Mouse (Mus musculus) CH12.LX (cell line): ENCODE results near the gene Aplf.

Source experiments
- CTCF ChIP-seq, 2 experiments: IDR thresholded peaks in 1 of 2; conservative IDR thresholded peaks in 1 of 2; 2 replicates each; pipeline ENCODE4 v1.5.1; 2011 to 2012; ENCODE audit warnings: low read depth in 2 of 2, low read length in 2 of 2, improper control_type of control experiment in 1 of 2, inconsistent platforms in 1 of 2, mild to moderate bottlenecking in 1 of 2, moderate library complexity in 1 of 2
- POLR2A ChIP-seq: IDR thresholded peaks from 2 replicates; pipeline ENCODE4 v1.6.1; 2011; ENCODE audit warnings: low read depth, mild to moderate bottlenecking, improper control_type of control experiment, low read length
- USF1 ChIP-seq: IDR thresholded peaks from 2 replicates; pipeline ENCODE4 v1.6.1; 2014; ENCODE audit warnings: low read depth, mild to moderate bottlenecking, inconsistent platforms, low read length, improper control_type of control experiment
- ZNF384 ChIP-seq: IDR thresholded peaks from 2 replicates; pipeline ENCODE4 v1.6.1; 2012; ENCODE audit warnings: low read depth, low read length, improper control_type of control experiment, inconsistent platforms

- TF ChIP-seq POLR2A (no peak), USF1 (no peak), ZNF384 (no peak), CTCF (conservative IDR thresholded peaks at IDR 0.05 in 1 of 2, IDR thresholded peaks at IDR 0.05 in 1 of 2; ENCODE audit: low read depth in 2 of 2, low read length in 2 of 2) (no peak)
Observed at GRCm38 (mm10) chr6:87621281-87621680, 50.7 kb downstream of the Aplf start.
